Mouse (Mus musculus) liver, embryonic 12.5 days (tissue): ENCODE data around the gene Crocc. TPM values are rescaled to one million over a fixed set of nuclear protein-coding genes. Genes with fewer than 3 reads are reported as not detected.

Experiments used
- ATAC-seq: fragments of 200-750 bp; cut with Nextera tagmentation; 2 replicates; pipeline ENCODE4 v1.8.0; 2017; ENCODE audit warnings: moderate number of reproducible peaks, mild to moderate bottlenecking, moderate library complexity
- H3K27ac ChIP-seq: fragments of 300-500 bp; sonication (generic); 2 replicates; pipeline ENCODE4 v1.5.1; 2016; ENCODE audit warnings: mild to moderate bottlenecking
- H3K27me3 ChIP-seq: fragments of 300-500 bp; sonication (generic); replicated peaks from 2 replicates; pipeline ENCODE4 v1.6.1; 2016; ENCODE audit warnings: mild to moderate bottlenecking, moderate library complexity
- H3K36me3 ChIP-seq: fragments of 300-500 bp; sonication (generic); 2 replicates; pipeline ENCODE4 v1.6.1; 2016; ENCODE audit warnings: mild to moderate bottlenecking, moderate library complexity
- H3K4me1 ChIP-seq: fragments of 300-500 bp; sonication (generic); 2 replicates; pipeline ENCODE4 v1.6.1; 2016
- H3K4me2 ChIP-seq: fragments of 300-500 bp; sonication (generic); 2 replicates; pipeline ENCODE4 v1.6.1; 2016; ENCODE audit warnings: mild to moderate bottlenecking, moderate library complexity
- H3K4me3 ChIP-seq: fragments of 300-500 bp; sonication (generic); 2 replicates; pipeline ENCODE4 v1.5.1; 2016; ENCODE audit warnings: mild to moderate bottlenecking, moderate library complexity
- H3K9ac ChIP-seq: fragments of 300-500 bp; sonication (generic); 2 replicates; pipeline ENCODE4 v1.6.1; 2016; ENCODE audit warnings: mild to moderate bottlenecking, moderate library complexity
- H3K9me3 ChIP-seq: fragments of 300-500 bp; sonication (generic); replicated peaks from 2 replicates; pipeline ENCODE4 v1.6.1; 2016; ENCODE audit warnings: mild to moderate bottlenecking, moderate library complexity
- WGBS: fragments of 180-500 bp; shearing (Covaris S2); methylation state at CpG from one replicate; pipeline ENCODE4 v1.1.7; 2016; ENCODE audit not compliant: insufficient replicate concordance; 5-methylcytosine and 5-hydroxymethylcytosine counted together
- polyA plus RNA-seq: library from polyadenylated mRNA; unstranded; fragments of >200 nt; fragmentation: Nextera tagmentation; extraction: Ambion mirVana; gene quantifications from 2 replicates; pipeline ENCODE4 v1.2.1, GENCODE M21; 2016

The Crocc gene
- polyA plus RNA-seq, 1 experiment from 2014 or later = 2.0 TPM

GRCm38 (mm10) chr4:140995811-140996210, 64.5 kb downstream of the Crocc start:
- peaks cover 84% of the 10 kb centered on the region for H3K36me3 ChIP-seq
- H3K27me3 ChIP-seq = no peaks in the 10 kb centered on the region
- ATAC-seq = no peak
- H3K4me2 ChIP-seq = no peak overlapping the region
- peaks cover 16% of the 10 kb centered on the region for H3K4me1 ChIP-seq
- 74% methylated on average over 8 of the region's 8 CpGs for WGBS
- H3K27ac ChIP-seq = no peak overlapping the region
- H3K9me3 ChIP-seq = no peaks in the 10 kb centered on the region
- no peak overlapping the region for H3K9ac ChIP-seq
- no peak overlapping the region for H3K4me3 ChIP-seq

- Histone ChIP-seq H3K9ac (no peak overlapping the region), H3K36me3 (peaks cover 67% of the 10 kb centered on the region), H3K4me3 (no peak overlapping the region), H3K27ac (no peak overlapping the region), H3K27me3 (no peaks in the 10 kb centered on the region), H3K4me2 (no peak overlapping the region), H3K9me3 (no peaks in the 10 kb centered on the region), H3K4me1 (peaks cover 23% of the 10 kb centered on the region)
- no peak for ATAC-seq
- WGBS = 80% methylated on average over 8 of the region's 8 CpGs
Observed at GRCm38 (mm10) chr4:140993846-140994245, 66.5 kb downstream of the Crocc start.

DNA sequence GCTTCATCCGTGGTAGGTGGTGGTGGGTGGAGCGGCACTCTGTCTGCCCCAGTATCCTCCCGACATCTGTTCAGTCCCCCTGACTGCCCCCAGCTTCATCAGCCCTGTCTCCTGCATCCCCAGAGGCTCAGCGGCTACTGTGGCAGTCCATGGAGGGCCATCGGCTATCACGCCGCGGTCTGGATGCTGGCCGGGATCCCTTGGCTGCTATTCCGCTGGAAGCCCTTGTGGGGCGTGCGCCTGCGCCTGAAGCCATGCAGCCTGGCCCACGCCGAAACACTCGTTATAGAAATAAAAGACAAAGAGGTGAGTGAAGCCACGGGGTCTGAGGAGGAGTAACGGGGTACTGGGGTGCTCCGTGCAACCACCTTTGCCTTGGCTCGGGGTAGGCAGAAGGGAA, 68.1 kb downstream of the Crocc start:
- Histone ChIP-seq H3K36me3 (peaks cover 54% of the 10 kb centered on the region), H3K4me3 (no peak overlapping the region), H3K9ac (no peak overlapping the region), H3K9me3 (no peaks in the 10 kb centered on the region), H3K4me1 (peaks cover 34% of the 10 kb centered on the region), H3K27me3 (no peaks in the 10 kb centered on the region), H3K27ac (no peak overlapping the region), H3K4me2 (no peak overlapping the region)
- WGBS = 83% methylated on average over 20 of the region's 20 CpGs
- no peak for ATAC-seq

GRCm38 (mm10) chr4:140989447-140989846, 70.9 kb downstream of the Crocc start:
- Histone ChIP-seq H3K9me3 (no peaks in the 10 kb centered on the region), H3K4me2 (no peak overlapping the region), H3K27me3 (no peaks in the 10 kb centered on the region; the same call in 1 of the 2 replicates), H3K4me3 (no peak overlapping the region), H3K4me1 (peaks cover 37% of the 10 kb centered on the region), H3K36me3 (peaks cover 26% of the 10 kb centered on the region), H3K27ac (no peak overlapping the region), H3K9ac (no peak overlapping the region)
- WGBS = 80% methylated on average over 14 of the region's 14 CpGs
- ATAC-seq = no peak

- Histone ChIP-seq H3K4me3 (no peak overlapping the region), H3K9ac (no peak overlapping the region), H3K36me3 (peaks cover 20% of the 10 kb centered on the region), H3K4me2 (peak overlapping the region; percentile 85), H3K27me3 (no peaks in the 10 kb centered on the region; the same call in 1 of the 2 replicates), H3K9me3 (no peaks in the 10 kb centered on the region), H3K27ac (no peak overlapping the region), H3K4me1 (peaks cover 41% of the 10 kb centered on the region)
- no peak for ATAC-seq
- WGBS = 30% methylated on average over 7 of the region's 7 CpGs
Observed at GRCm38 (mm10) chr4:140988706-140989290, 71.6 kb downstream of the Crocc start.

DNA sequence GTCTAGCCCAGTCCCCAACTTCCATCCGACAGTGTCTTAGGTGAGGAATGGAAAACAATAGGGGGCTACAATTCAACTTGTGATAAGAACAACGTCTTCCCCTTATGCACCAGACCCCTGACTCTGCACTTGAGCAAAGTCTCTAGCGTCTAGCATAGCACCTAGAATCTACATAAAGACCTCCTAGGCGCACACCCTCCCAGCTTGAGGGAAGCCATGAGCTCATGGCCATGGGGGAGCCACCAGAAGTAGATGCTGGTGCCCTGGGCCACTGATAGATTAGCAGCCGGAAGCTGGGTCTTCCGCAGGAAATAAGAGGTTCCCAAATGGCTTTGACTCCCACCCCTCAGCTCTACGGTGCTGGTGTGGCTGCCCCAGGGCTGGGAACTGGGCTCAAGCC, 72.9 kb downstream of the Crocc start:
- Histone ChIP-seq H3K27me3 (no peaks in the 10 kb centered on the region; the same call in 1 of the 2 replicates), H3K27ac (peak overlapping the region; percentile 23; the same call in 1 of the 2 replicates), H3K9me3 (no peaks in the 10 kb centered on the region), H3K4me3 (peak overlapping the region; percentile 73), H3K4me2 (peak overlapping the region; percentile 85), H3K4me1 (peaks cover 52% of the 10 kb centered on the region), H3K36me3 (peaks cover 9% of the 10 kb centered on the region), H3K9ac (peak overlapping the region; percentile 75)
- WGBS = 6% methylated on average over 7 of the region's 7 CpGs
- peak; percentile 17; the same call in 1 of the 2 replicates for ATAC-seq

DNA sequence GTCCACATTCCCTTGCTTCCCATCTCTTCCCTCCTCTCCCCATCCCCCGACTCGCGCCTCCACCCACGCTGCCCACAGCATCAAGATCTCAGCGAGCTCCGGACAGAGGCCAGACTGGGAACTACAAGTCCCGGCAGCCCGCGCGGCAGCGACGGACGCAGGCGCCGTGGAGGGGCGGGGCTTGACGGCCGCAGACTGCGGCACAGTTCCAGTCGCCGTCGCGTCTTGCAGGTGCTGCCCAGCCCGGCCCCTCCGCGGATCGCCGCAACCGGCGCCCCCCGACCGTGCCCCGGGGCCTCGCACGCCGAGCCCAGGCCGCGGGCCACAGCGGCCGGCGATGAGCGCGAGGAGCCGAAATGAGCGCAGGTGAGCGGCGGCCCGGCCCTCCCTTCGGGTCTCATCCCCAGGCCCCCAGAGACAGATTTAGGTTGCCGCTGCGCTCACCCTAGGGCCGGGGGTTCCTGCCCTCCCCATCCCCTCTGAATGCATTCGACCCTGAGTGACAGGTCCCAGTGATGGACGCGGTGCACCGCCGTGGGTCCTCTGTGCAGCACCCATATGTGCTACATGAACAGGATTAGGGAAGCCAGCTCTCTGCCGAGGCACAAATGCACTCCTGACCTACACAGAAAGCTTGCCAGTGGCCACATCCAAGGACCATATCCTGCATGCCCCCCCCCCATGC, 73.5 kb downstream of the Crocc start, which contains the start of gene Atp13a2:
TSS of gene Atp13a2 (plus strand) at position 163 of the 685 bp plus-strand sequence.
- peak within 1 kb of the TSS; percentile 73 for H3K4me3 ChIP-seq
- H3K36me3 ChIP-seq = peaks cover 3% of the 10 kb centered on the region; the same call in 1 of the 2 replicates
- peak within 1 kb of the TSS; percentile 85 for H3K4me2 ChIP-seq
- WGBS = under 1% methylated on average over 54 of the region's 58 CpGs
- H3K9ac ChIP-seq = peak within 1 kb of the TSS; percentile 75
- peak within 1 kb of the TSS; percentile 23; the same call in 1 of the 2 replicates for H3K27ac ChIP-seq
- peaks cover 52% of the 10 kb centered on the region for H3K4me1 ChIP-seq
- no peaks in the 10 kb centered on the region for H3K9me3 ChIP-seq
- peak; percentile 86 for ATAC-seq
- H3K27me3 ChIP-seq = no peaks in the 10 kb centered on the region; the same call in 1 of the 2 replicates

DNA sequence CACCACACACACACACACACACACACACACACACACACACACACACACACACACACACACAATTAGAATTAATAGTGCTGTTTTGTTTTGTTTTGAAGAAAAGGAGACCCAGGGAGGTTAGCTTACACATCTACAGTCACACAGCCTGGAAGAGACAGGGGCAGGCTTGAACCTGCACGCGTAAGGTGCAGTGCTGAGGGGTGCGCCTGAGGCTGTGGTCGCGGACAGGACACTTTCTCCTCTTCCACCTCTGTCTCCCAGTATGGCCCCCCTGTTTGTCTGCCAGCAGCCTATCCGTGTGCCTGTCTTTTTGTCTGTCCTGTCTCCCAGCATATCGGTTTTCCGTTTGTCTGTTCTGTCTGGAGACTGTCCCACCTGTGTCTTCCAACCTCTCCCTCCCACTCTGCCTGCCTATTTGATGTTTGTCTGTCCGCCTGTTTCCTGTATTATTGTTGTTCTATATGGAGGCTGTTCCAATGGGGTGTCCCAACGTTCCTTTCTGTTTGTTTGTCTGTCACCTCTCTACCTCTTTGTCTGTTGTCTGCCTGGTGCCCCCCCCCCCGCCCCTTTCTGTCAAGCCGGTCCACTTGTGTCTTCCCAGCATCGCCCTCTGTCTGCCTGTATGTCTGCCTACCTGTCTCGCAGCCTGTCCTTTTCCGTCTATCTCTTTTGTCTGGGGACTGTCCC, 74.2 kb downstream of the Crocc start:
- Histone ChIP-seq H3K4me1 (peaks cover 52% of the 10 kb centered on the region), H3K4me3 (peak overlapping the region; percentile 73), H3K27me3 (no peaks in the 10 kb centered on the region; the same call in 1 of the 2 replicates), H3K4me2 (peak overlapping the region; percentile 85), H3K36me3 (peaks cover 3% of the 10 kb centered on the region; the same call in 1 of the 2 replicates), H3K9me3 (no peaks in the 10 kb centered on the region), H3K9ac (peak overlapping the region; percentile 75), H3K27ac (no peak overlapping the region)
- ATAC-seq = peak; percentile 8; the same call in 1 of the 2 replicates
- 33% methylated on average over 15 of the region's 15 CpGs for WGBS

GRCm38 (mm10) chr4:140984544-140984943, 75.8 kb downstream of the Crocc start:
- H3K27ac ChIP-seq = no peak overlapping the region
- no peak overlapping the region for H3K4me3 ChIP-seq
- no peaks in the 10 kb centered on the region for H3K9me3 ChIP-seq
- H3K36me3 ChIP-seq = peaks cover 10% of the 10 kb centered on the region
- H3K9ac ChIP-seq = no peak overlapping the region
- no peak for ATAC-seq
- 76% methylated on average over 6 of the region's 6 CpGs for WGBS
- peaks cover 52% of the 10 kb centered on the region for H3K4me1 ChIP-seq
- no peak overlapping the region for H3K4me2 ChIP-seq
- H3K27me3 ChIP-seq = no peaks in the 10 kb centered on the region; the same call in 1 of the 2 replicates

GRCm38 (mm10) chr4:140983442-140983841, 76.9 kb downstream of the Crocc start:
- Histone ChIP-seq H3K4me2 (0 out of 2 replicates have a peak overlapping the region, but pooled peaks have one; percentile 6), H3K4me3 (no peak overlapping the region), H3K9ac (no peak overlapping the region), H3K4me1 (peaks cover 46% of the 10 kb centered on the region), H3K27me3 (no peaks in the 10 kb centered on the region; the same call in 1 of the 2 replicates), H3K27ac (peak overlapping the region; percentile 50; the same call in 1 of the 2 replicates), H3K36me3 (peaks cover 20% of the 10 kb centered on the region), H3K9me3 (no peaks in the 10 kb centered on the region)
- 10% methylated on average over 9 of the region's 9 CpGs for WGBS
- ATAC-seq = peak; percentile 19; the same call in 1 of the 2 replicates

DNA sequence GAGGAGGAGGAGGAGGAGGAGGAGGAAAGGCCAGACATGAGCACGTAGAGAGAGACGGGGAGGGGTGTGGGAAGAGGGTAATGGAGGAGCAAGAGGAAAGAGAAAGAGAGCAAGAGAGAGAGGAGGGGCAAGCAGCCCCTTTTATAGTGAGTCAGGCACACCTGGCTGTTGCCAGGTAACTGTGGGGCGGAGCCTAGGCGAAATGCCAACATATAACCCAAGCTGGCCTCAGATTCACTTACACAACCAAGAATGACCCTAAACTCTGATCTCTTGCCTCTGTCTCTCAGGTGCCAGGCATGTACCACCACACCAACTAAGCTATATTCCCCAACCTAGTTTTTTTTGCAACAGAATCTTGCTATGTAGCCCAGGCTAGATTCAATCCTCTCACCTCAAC, 77.5 kb downstream of the Crocc start:
- Histone ChIP-seq H3K27me3 (no peaks in the 10 kb centered on the region; the same call in 1 of the 2 replicates), H3K4me3 (no peak overlapping the region), H3K9ac (no peak overlapping the region), H3K36me3 (peaks cover 26% of the 10 kb centered on the region), H3K27ac (peak overlapping the region; percentile 50; the same call in 1 of the 2 replicates), H3K4me2 (0 out of 2 replicates have a peak overlapping the region, but pooled peaks have one; percentile 6), H3K4me1 (peaks cover 46% of the 10 kb centered on the region), H3K9me3 (no peaks in the 10 kb centered on the region)
- WGBS = 50% methylated on average over 4 of the region's 4 CpGs
- no peak for ATAC-seq
